Comparison of ENCODE assay signal across 12 mouse cellular contexts in the genomic region with DNA sequence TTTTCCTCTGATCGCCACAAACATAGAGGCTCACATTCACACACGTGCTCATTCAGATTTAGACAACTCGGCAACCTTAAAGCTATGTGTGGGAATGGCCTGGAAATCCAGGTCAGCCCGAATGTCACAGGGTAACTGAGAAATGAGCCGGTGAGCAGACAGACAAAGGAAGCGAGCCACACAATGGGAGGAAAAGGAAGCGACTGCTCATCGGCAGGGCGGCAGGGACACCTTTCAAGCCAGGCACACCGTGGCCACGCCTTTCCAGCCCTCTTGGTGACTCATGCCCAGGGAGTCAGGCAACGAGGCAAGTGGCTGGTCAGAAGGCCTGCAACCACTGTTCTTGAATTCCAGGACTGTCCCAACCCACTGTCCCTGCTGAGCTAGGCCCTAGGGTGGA. TPM values are rescaled to one million over a fixed set of nuclear protein-coding genes. Genes with fewer than 3 reads are reported as not detected.
DNase-seq lines count a peak whose midpoint lies in the region; ATAC-seq lines count a peak whose summit lies in the region.
"Had no signal": no experiment of that assay in that cellular context is flagged by ENCODE, and none has a peak within 500 bp of the region (broad histone marks: within the 10 kb centered on the region; RNA-seq: fewer than 3 reads in every experiment).

No protein-coding gene starts in this region.

- 58% methylated on average over 12 of the region's 12 CpGs for WGBS in embryonic facial prominence, embryonic 10.5 days
- WGBS in limb, embryonic 10.5 days, result 68% methylated on average over 12 of the region's 12 CpGs

- no peaks in the 10 kb centered on the region for H3K9me3 ChIP-seq in embryonic facial prominence, embryonic 10.5 days
- no peaks in the 10 kb centered on the region for H3K9me3 ChIP-seq in limb, embryonic 10.5 days (replicated peaks)
- H3K9me3 ChIP-seq: limb, embryonic 15.5 days; midbrain, embryonic 13.5 days had no signal

- no peaks in the 10 kb centered on the region for H3K36me3 ChIP-seq in embryonic facial prominence, embryonic 10.5 days (replicated peaks)
- no peaks in the 10 kb centered on the region for H3K36me3 ChIP-seq in limb, embryonic 10.5 days
- H3K36me3 ChIP-seq: limb, embryonic 15.5 days; midbrain, embryonic 13.5 days had no signal

- H3K27me3 ChIP-seq in embryonic facial prominence, embryonic 10.5 days (replicated peaks; ENCODE audit: low read depth, poor library complexity, severe bottlenecking), result peaks cover 18% of the 10 kb centered on the region; the same call in 1 of the 2 replicates
- H3K27me3 ChIP-seq in limb, embryonic 10.5 days (ENCODE audit: low read depth, poor library complexity, severe bottlenecking), result no peaks in the 10 kb centered on the region
- H3K27me3 ChIP-seq: limb, embryonic 15.5 days had no signal

- ATAC-seq in erythroblast, adult 5-6 weeks (replicated peaks; ENCODE audit: low FRiP score, poor library complexity, severe bottlenecking), result no peak
- ATAC-seq: midbrain, embryonic 13.5 days had no signal

- no peak overlapping the region for H3K4me3 ChIP-seq in embryonic facial prominence, embryonic 10.5 days
- no peak overlapping the region for H3K4me3 ChIP-seq in limb, embryonic 10.5 days
- H3K4me3 ChIP-seq: limb, embryonic 15.5 days; midbrain, embryonic 13.5 days had no signal

- H3K27ac ChIP-seq in embryonic facial prominence, embryonic 10.5 days (replicated peaks), result no peak overlapping the region
- H3K27ac ChIP-seq in limb, embryonic 10.5 days, result no peak overlapping the region
- H3K27ac ChIP-seq: midbrain, embryonic 13.5 days had no signal

- peak; percentile 49 for DNase-seq in kidney, adult 18-20 months
- no peak for DNase-seq in kidney, adult 8-10 months
- DNase-seq in NIH3T3 (ENCODE audit: low read depth), result peak; percentile 62
- DNase-seq in embryonic facial prominence, embryonic 10.5 days (ENCODE audit: low spot score), result peak; percentile 20
- peak; percentile 31 for DNase-seq in limb, embryonic 10.5 days (ENCODE audit: low spot score)
- no peak for DNase-seq in cerebellum, adult 11-12 months
- DNase-seq in layer of hippocampus, adult 11-12 months (ENCODE audit: low spot score), result no peak
- DNase-seq: layer of hippocampus, adult 9-11 months; spleen, adult 18-20 months had no signal

- peaks cover 35% of the 10 kb centered on the region for H3K4me1 ChIP-seq in embryonic facial prominence, embryonic 10.5 days
- H3K4me1 ChIP-seq in limb, embryonic 10.5 days, result peaks cover 29% of the 10 kb centered on the region

RNA-seq across cellular contexts. Expression of gene Plxnd1, which starts 14.6 kb away (rescaled TPM):
- polyA plus RNA-seq in embryonic facial prominence, embryonic 10.5 days (2016; fragmentation: Nextera tagmentation; extraction: Ambion mirVana), result 26.8 and 28.1 TPM in 2 replicates
- polyA plus RNA-seq in limb, embryonic 10.5 days (2016; fragmentation: Nextera tagmentation; extraction: Ambion mirVana), result 27.9 and 30.9 TPM in 2 replicates
- total RNA-seq in erythroblast, adult 5-6 weeks (2015; ENCODE audit: low replicate concordance), result 10.0 and 55.1 TPM in 2 replicates
- 11.8 and 18.1 TPM in 2 replicates for total RNA-seq in erythroblast, adult 5-6 weeks (2017; ENCODE audit: low replicate concordance)

Comparison
In these comparisons a context has a peak if more than half of its experiments do, and no peak if none do; other contexts are left out.
1. DNase-seq: peak in kidney, adult 18-20 months (single experiment), NIH3T3 (single experiment), embryonic facial prominence, embryonic 10.5 days (single experiment) and limb, embryonic 10.5 days (single experiment); none in kidney, adult 8-10 months (0 of 2), cerebellum, adult 11-12 months (single experiment) and layer of hippocampus, adult 11-12 months (single experiment).